Mouse (Mus musculus): ENCODE measurements around the gene Fam205a2. TPM values are rescaled to one million over a fixed set of nuclear protein-coding genes. Genes with fewer than 3 reads are reported as not detected.
"Not testable (repeated sequence)": the region's sequence is repeated elsewhere in the genome, so short reads cannot be mapped to it uniquely, and the experiment has no call there.

The Fam205a2 gene
- total RNA-seq (2014; fragmentation: Nextera tagmentation) = not detected in 2 replicates
- total RNA-seq (2017) = 0.08 TPM in 1 of 2 replicates, not detected in the other

DNA sequence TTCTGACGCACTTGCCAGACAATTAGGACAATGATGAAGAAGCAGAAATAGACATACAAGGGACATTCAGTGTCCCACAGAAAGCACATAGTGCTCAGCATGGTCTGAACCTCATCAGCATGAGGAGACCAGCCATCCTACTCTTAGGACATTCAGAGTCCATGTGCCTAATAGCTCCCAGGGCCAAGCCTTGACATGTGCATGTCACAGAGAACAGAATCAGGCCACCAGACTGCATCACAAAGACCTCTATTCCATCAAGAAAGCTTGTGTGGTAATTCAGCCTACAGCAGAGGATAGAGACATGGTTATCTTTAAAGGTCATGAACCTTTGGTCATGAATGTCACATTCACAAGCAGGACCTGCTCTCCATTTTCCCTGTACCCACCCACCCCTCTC is at the start of gene Fam205a2:
Gene Fam205a2, minus strand, starts transcription at position 101 of the 400 bp plus-strand sequence.
- not testable (repeated sequence) for ATAC-seq (replicated peaks; ENCODE audit: low FRiP score, low TSS enrichment, poor library complexity, severe bottlenecking)

Other genes with a start within 250 kb of the Fam205a2 start
- gene Gm21953, start 233.9 kb downstream of the Fam205a2 start, total RNA-seq (2014; fragmentation: Nextera tagmentation) = not detected in 2 replicates
- not detected in 2 replicates for gene Gm21953, start 233.9 kb downstream of the Fam205a2 start, total RNA-seq (2017)
- gene Fam205a3, start 209.8 kb downstream of the Fam205a2 start, total RNA-seq (2014; fragmentation: Nextera tagmentation) = not detected in 2 replicates
- gene Fam205a3, start 209.8 kb downstream of the Fam205a2 start, total RNA-seq (2017) = 0.08 TPM in 1 of 2 replicates, not detected in the other
- gene Gm21586, start 88.8 kb downstream of the Fam205a2 start, total RNA-seq (2014; fragmentation: Nextera tagmentation) = not detected in 2 replicates
- gene Gm21586, start 88.8 kb downstream of the Fam205a2 start, total RNA-seq (2017) = not detected in 2 replicates
- 0.42 and 1.4 TPM in 2 replicates for gene Gm2163, start 61.4 kb downstream of the Fam205a2 start, total RNA-seq (2014; fragmentation: Nextera tagmentation)
- 0.23 TPM in 1 of 2 replicates, not detected in the other for gene Gm2163, start 61.4 kb downstream of the Fam205a2 start, total RNA-seq (2017)
- not detected in 2 replicates for gene Gm10591, start 84.0 kb upstream of the Fam205a2 start, total RNA-seq (2014; fragmentation: Nextera tagmentation)
- gene Gm10591, start 84.0 kb upstream of the Fam205a2 start, total RNA-seq (2017) = not detected in 2 replicates
- gene Gm2564, start 101.5 kb upstream of the Fam205a2 start, total RNA-seq (2014; fragmentation: Nextera tagmentation) = not detected in 2 replicates
- not detected in 2 replicates for gene Gm2564, start 101.5 kb upstream of the Fam205a2 start, total RNA-seq (2017)
- not detected in 2 replicates for gene Ccl27b, start 127.1 kb upstream of the Fam205a2 start, total RNA-seq (2014; fragmentation: Nextera tagmentation)
- not detected in 2 replicates for gene Ccl27b, start 127.1 kb upstream of the Fam205a2 start, total RNA-seq (2017)
- gene Il11ra2, start 133.7 kb upstream of the Fam205a2 start, total RNA-seq (2014; fragmentation: Nextera tagmentation) = not detected in 2 replicates
- gene Il11ra2, start 133.7 kb upstream of the Fam205a2 start, total RNA-seq (2017) = not detected in 2 replicates
- not detected in 2 replicates for gene 4930578G10Rik, start 207.4 kb upstream of the Fam205a2 start, total RNA-seq (2014; fragmentation: Nextera tagmentation)
- not detected in 2 replicates for gene 4930578G10Rik, start 207.4 kb upstream of the Fam205a2 start, total RNA-seq (2017)
- gene Ccl19, start 228.4 kb upstream of the Fam205a2 start, total RNA-seq (2014; fragmentation: Nextera tagmentation) = not detected in 2 replicates
- gene Ccl19, start 228.4 kb upstream of the Fam205a2 start, total RNA-seq (2017) = not detected in 2 replicates
- gene Ccl21a, start 245.8 kb upstream of the Fam205a2 start, total RNA-seq (2014; fragmentation: Nextera tagmentation) = not detected in 2 replicates
- not detected in 2 replicates for gene Ccl21a, start 245.8 kb upstream of the Fam205a2 start, total RNA-seq (2017)